Mouse (Mus musculus) lung, postnatal 0 days (tissue): Measurements from ENCODE around the gene Esrrb. TPM values are rescaled to one million over a fixed set of nuclear protein-coding genes. Genes with fewer than 3 reads are reported as not detected.

Source experiments
- ATAC-seq: fragments of 200-750 bp; cut with Nextera tagmentation; 2 replicates; pipeline ENCODE4 v1.8.0; 2017; ENCODE audit warnings: moderate library complexity
- DNase-seq: peaks from one replicate; pipeline ENCODE4 v3.0.0-alpha.2; 2016; ENCODE audit warnings: low spot score
- H3K27ac ChIP-seq: fragments of 300-500 bp; sonication (generic); 2 replicates; pipeline ENCODE4 v1.5.1; 2014; ENCODE audit warnings: antibody characterized with exemption, mild to moderate bottlenecking, low read length, mixed read lengths
- H3K27me3 ChIP-seq: fragments of 300-500 bp; sonication (generic); replicated peaks from 2 replicates; pipeline ENCODE4 v1.6.1; 2014; ENCODE audit warnings: low read length, mixed read lengths; ENCODE audit not compliant: insufficient read depth
- H3K36me3 ChIP-seq: fragments of 300-500 bp; sonication (generic); 2 replicates; pipeline ENCODE4 v1.6.1; 2014; ENCODE audit warnings: low read length, mixed read lengths; ENCODE audit not compliant: insufficient read depth
- H3K4me1 ChIP-seq: fragments of 300-500 bp; sonication (generic); 2 replicates; pipeline ENCODE4 v1.6.1; 2014; ENCODE audit warnings: antibody characterized with exemption, low read depth, low read length, mixed read lengths; ENCODE audit not compliant: insufficient read depth
- H3K4me2 ChIP-seq: fragments of 300-500 bp; sonication (generic); replicated peaks from 2 replicates; pipeline ENCODE4 v1.6.1; 2014; ENCODE audit warnings: low read depth, mild to moderate bottlenecking, low read length, moderate library complexity, mixed read lengths
- H3K4me3 ChIP-seq: fragments of 300-500 bp; sonication (generic); 2 replicates; pipeline ENCODE4 v1.5.1; 2014; ENCODE audit warnings: low read depth, low read length
- H3K9ac ChIP-seq: fragments of 300-500 bp; sonication (generic); replicated peaks from 2 replicates; pipeline ENCODE4 v1.6.1; 2014; ENCODE audit warnings: low read depth, mild to moderate bottlenecking
- H3K9me3 ChIP-seq: fragments of 300-500 bp; sonication (generic); 2 replicates; pipeline ENCODE4 v1.6.1; 2016; ENCODE audit warnings: low read length, mixed read lengths
- CTCF ChIP-seq: IDR thresholded peaks from 2 replicates; pipeline ENCODE4 v1.5.1; 2016; ENCODE audit warnings: antibody characterized with exemption, mild to moderate bottlenecking
- EP300 ChIP-seq: IDR thresholded peaks from 2 replicates; pipeline ENCODE4 v1.6.1; 2016; ENCODE audit warnings: antibody characterized with exemption, mild to moderate bottlenecking, control low read depth
- WGBS: fragments of 180-500 bp; shearing (Covaris S2); extraction: QIAGEN DNeasy Blood & Tissue Kit; methylation state at CpG from one replicate; pipeline ENCODE4 v1.1.7; 2014; 5-methylcytosine and 5-hydroxymethylcytosine counted together
- polyA plus RNA-seq: library from polyadenylated mRNA; unstranded; fragments of >200 nt; fragmentation: Nextera tagmentation; extraction: Ambion mirVana; gene quantifications from 2 replicates; pipeline ENCODE4 v1.2.1, GENCODE M21; 2015

Esrrb gene
- polyA plus RNA-seq, 1 experiment from 2014 or later = 0.07 TPM

GRCm38 (mm10) chr12:86462742-86463470 is 102.0 kb downstream of the Esrrb start:
- DNase-seq (no peak), ATAC-seq (no peak)
- Histone ChIP-seq H3K36me3 (no peaks in the 10 kb centered on the region), H3K4me2 (no peak overlapping the region), H3K4me1 (no peaks in the 10 kb centered on the region), H3K27me3 (no peaks in the 10 kb centered on the region), H3K4me3 (no peak overlapping the region), H3K9ac (no peak overlapping the region), H3K9me3 (no peaks in the 10 kb centered on the region), H3K27ac (no peak overlapping the region)
- TF ChIP-seq EP300 = no peak
- no peak for TF ChIP-seq CTCF
- WGBS = 83% methylated on average over 9 of the region's 9 CpGs

DNA sequence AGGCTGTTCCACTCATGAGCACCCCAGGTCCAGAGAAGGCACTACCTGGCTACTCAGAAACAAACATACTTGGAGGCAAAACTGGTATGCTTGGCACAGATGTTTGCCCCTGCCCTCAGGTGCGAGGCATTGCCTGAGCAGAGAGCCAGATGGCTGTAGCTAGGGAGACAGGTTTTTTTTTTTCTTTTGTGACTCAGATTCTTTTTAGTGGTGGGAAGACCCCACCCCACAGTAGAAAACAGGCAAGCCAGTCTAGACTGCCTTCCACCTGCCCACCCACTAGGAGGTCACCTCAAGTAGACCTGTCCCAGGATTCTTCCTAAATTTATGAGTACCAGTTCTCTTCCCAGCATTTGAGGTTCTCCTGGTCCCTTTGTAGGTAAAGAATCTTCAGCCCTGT is 103.5 kb downstream of the Esrrb start:
- H3K9me3 ChIP-seq = no peaks in the 10 kb centered on the region
- TF ChIP-seq EP300 = no peak
- TF ChIP-seq CTCF = no peak
- H3K4me2 ChIP-seq = no peak overlapping the region
- H3K9ac ChIP-seq = no peak overlapping the region
- H3K27ac ChIP-seq = no peak overlapping the region
- no peaks in the 10 kb centered on the region for H3K4me1 ChIP-seq
- H3K4me3 ChIP-seq = no peak overlapping the region
- 89% methylated on average over 1 of the region's 1 CpGs for WGBS
- DNase-seq = no peak
- H3K36me3 ChIP-seq = no peaks in the 10 kb centered on the region
- no peaks in the 10 kb centered on the region for H3K27me3 ChIP-seq
- no peak for ATAC-seq

DNA sequence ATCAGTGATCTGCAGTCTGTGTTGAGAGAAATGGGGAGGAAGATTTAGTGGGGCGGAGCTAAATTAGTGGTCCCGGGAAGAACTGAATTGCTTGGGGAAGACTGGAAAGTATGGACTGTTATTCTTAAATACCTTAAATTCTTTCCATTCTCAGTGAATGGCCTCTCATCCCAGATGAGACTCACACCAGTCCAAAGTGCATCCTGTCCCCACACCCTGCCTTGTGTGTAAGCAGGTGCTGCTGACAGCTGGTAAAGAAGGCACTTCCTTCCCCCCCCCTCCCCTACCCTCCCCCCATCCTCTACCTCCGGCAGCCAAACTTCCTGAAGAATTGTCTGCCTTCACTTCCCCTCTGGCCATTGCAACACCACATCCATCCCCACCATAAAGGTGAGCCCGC is 105.3 kb downstream of the Esrrb start:
- TF ChIP-seq CTCF (no peak), EP300 (no peak)
- no peak overlapping the region for H3K4me3 ChIP-seq
- WGBS = 44% methylated on average over 4 of the region's 4 CpGs
- no peak overlapping the region for H3K9ac ChIP-seq
- no peaks in the 10 kb centered on the region for H3K36me3 ChIP-seq
- no peak overlapping the region for H3K4me2 ChIP-seq
- no peak overlapping the region for H3K27ac ChIP-seq
- ATAC-seq (no peak), DNase-seq (no peak)
- no peaks in the 10 kb centered on the region for H3K9me3 ChIP-seq
- H3K27me3 ChIP-seq = no peaks in the 10 kb centered on the region
- H3K4me1 ChIP-seq = no peaks in the 10 kb centered on the region

GRCm38 (mm10) chr12:86469919-86470318 is 109.0 kb downstream of the Esrrb start:
- Histone ChIP-seq H3K27me3 (no peaks in the 10 kb centered on the region), H3K4me3 (no peak overlapping the region), H3K4me2 (no peak overlapping the region), H3K4me1 (no peaks in the 10 kb centered on the region), H3K9me3 (no peaks in the 10 kb centered on the region), H3K36me3 (no peaks in the 10 kb centered on the region), H3K9ac (no peak overlapping the region), H3K27ac (no peak overlapping the region)
- 50% methylated on average over 23 of the region's 23 CpGs for WGBS
- TF ChIP-seq CTCF (no peak), EP300 (no peak)
- DNase-seq (no peak), ATAC-seq (peak; percentile 41; the same call in 1 of the 2 replicates)

GRCm38 (mm10) chr12:86470912-86471311 is 110.0 kb downstream of the Esrrb start:
- H3K27ac ChIP-seq = no peak overlapping the region
- ATAC-seq = no peak
- H3K27me3 ChIP-seq = no peaks in the 10 kb centered on the region
- no peaks in the 10 kb centered on the region for H3K36me3 ChIP-seq
- 62% methylated on average over 6 of the region's 6 CpGs for WGBS
- no peak overlapping the region for H3K9ac ChIP-seq
- no peaks in the 10 kb centered on the region for H3K4me1 ChIP-seq
- H3K9me3 ChIP-seq = no peaks in the 10 kb centered on the region
- TF ChIP-seq EP300 = no peak
- no peak overlapping the region for H3K4me3 ChIP-seq
- no peak for DNase-seq
- H3K4me2 ChIP-seq = no peak overlapping the region

DNA sequence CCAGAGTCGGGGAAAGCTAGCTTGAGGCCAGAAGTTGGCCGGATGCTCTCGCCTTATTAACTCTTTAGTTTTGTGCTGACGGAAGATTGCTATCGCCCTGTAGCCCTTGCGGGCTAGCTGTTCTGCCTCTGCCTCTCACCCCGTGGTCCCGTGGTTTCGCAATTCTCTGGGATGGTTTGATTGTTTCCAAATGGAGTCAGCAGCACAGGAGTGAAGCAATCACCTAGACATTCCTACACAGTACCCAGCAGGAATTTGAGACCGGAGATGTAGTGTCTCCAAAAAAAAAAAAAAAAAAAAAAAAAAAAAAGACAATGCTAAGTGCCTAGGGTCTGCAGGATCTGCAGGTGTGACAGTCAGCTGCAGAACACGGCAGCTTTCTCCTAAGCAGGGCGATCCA is 112.7 kb downstream of the Esrrb start:
- Histone ChIP-seq H3K9ac (no peak overlapping the region), H3K4me3 (no peak overlapping the region), H3K27me3 (no peaks in the 10 kb centered on the region), H3K4me2 (no peak overlapping the region), H3K27ac (no peak overlapping the region), H3K9me3 (no peaks in the 10 kb centered on the region), H3K4me1 (no peaks in the 10 kb centered on the region), H3K36me3 (no peaks in the 10 kb centered on the region)
- DNase-seq (no peak), ATAC-seq (no peak)
- WGBS = 32% methylated on average over 12 of the region's 12 CpGs
- TF ChIP-seq CTCF (no peak), EP300 (no peak)

DNA sequence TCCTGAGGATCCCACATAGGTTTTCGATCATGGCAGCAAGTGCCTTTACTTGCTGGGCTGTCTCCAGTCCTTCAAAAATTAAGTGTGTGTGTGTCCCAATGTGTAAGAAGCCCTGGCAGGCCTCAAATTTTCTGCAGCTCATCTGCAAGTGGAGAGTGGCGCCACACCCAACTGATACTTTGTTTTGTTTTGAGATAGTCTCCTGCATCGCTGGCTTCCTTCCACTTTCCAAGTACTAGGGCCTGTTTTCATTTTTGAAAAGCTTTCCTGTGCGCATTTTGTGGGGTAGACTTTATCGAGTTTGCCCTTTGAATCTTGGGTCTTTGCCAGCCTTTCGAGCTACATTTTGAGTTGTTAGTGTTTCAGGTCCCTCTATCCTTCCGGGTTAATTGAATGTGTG is 115.1 kb downstream of the Esrrb start:
- Histone ChIP-seq H3K27me3 (no peaks in the 10 kb centered on the region), H3K4me2 (no peak overlapping the region), H3K4me3 (no peak overlapping the region), H3K4me1 (no peaks in the 10 kb centered on the region), H3K27ac (no peak overlapping the region), H3K9ac (no peak overlapping the region), H3K9me3 (no peaks in the 10 kb centered on the region), H3K36me3 (no peaks in the 10 kb centered on the region)
- TF ChIP-seq EP300 (peak; percentile 23; the same call in 1 of the 2 replicates), CTCF (no peak)
- 49% methylated on average over 7 of the region's 7 CpGs for WGBS
- no peak for ATAC-seq
- peak; percentile 27 for DNase-seq
